Mouse (Mus musculus): ENCODE measurements around the gene Sh3bp4. TPM values are rescaled to one million over a fixed set of nuclear protein-coding genes. Genes with fewer than 3 reads are reported as not detected.

The Sh3bp4 gene
- polyA plus RNA-seq, 1 experiment from 2014 or later = 13.7 TPM

- H3K4me3 ChIP-seq (ENCODE audit: low read length) = no peak overlapping the region
- peaks cover 32% of the 10 kb centered on the region for H3K4me1 ChIP-seq (ENCODE audit: control insufficient read depth, insufficient read depth, low read depth, low read length)
- WGBS = 65% methylated on average over 5 of the region's 5 CpGs
- no peaks in the 10 kb centered on the region for H3K9me3 ChIP-seq (ENCODE audit: control insufficient read depth, low read length)
- no peak overlapping the region for H3K4me2 ChIP-seq (ENCODE audit: low read length)
- no peaks in the 10 kb centered on the region for H3K36me3 ChIP-seq (ENCODE audit: control insufficient read depth, insufficient read depth, low read length)
- ATAC-seq = no peak
- no peak overlapping the region for H3K27ac ChIP-seq (ENCODE audit: low read depth, low read length)
- H3K27me3 ChIP-seq (replicated peaks; ENCODE audit: control insufficient read depth, insufficient read depth, low read length) = no peaks in the 10 kb centered on the region
- no peak overlapping the region for H3K9ac ChIP-seq (ENCODE audit: low read depth, low read length)
These were observed 68.1 kb downstream of the Sh3bp4 start for GRCm38 (mm10) chr1:89138316-89138715.

- 90% methylated on average over 9 of the region's 9 CpGs for WGBS
- no peak overlapping the region for H3K4me3 ChIP-seq (ENCODE audit: low read length)
- H3K9me3 ChIP-seq (ENCODE audit: control insufficient read depth, low read length) = no peaks in the 10 kb centered on the region
- no peak overlapping the region for H3K27ac ChIP-seq (ENCODE audit: low read depth, low read length)
- no peaks in the 10 kb centered on the region for H3K27me3 ChIP-seq (replicated peaks; ENCODE audit: control insufficient read depth, insufficient read depth, low read length)
- ATAC-seq = no peak
- H3K36me3 ChIP-seq (ENCODE audit: control insufficient read depth, insufficient read depth, low read length) = peaks cover 16% of the 10 kb centered on the region
- no peak overlapping the region for H3K9ac ChIP-seq (ENCODE audit: low read depth, low read length)
- peaks cover 32% of the 10 kb centered on the region for H3K4me1 ChIP-seq (ENCODE audit: control insufficient read depth, insufficient read depth, low read depth, low read length)
- no peak overlapping the region for H3K4me2 ChIP-seq (ENCODE audit: low read length)
These were observed 69.9 kb downstream of the Sh3bp4 start for GRCm38 (mm10) chr1:89140113-89140512.

- Histone ChIP-seq H3K4me2 (ENCODE audit: low read length) (no peak overlapping the region), H3K36me3 (ENCODE audit: control insufficient read depth, insufficient read depth, low read length) (peaks cover 2% of the 10 kb centered on the region; the same call in 1 of the 2 replicates), H3K9me3 (ENCODE audit: control insufficient read depth, low read length) (no peaks in the 10 kb centered on the region), H3K27me3 (replicated peaks; ENCODE audit: control insufficient read depth, insufficient read depth, low read length) (no peaks in the 10 kb centered on the region), H3K9ac (ENCODE audit: low read depth, low read length) (no peak overlapping the region), H3K4me3 (ENCODE audit: low read length) (no peak overlapping the region), H3K27ac (ENCODE audit: low read depth, low read length) (no peak overlapping the region), H3K4me1 (ENCODE audit: control insufficient read depth, insufficient read depth, low read depth, low read length) (no peaks in the 10 kb centered on the region)
- WGBS = 82% methylated on average over 7 of the region's 7 CpGs
- ATAC-seq = no peak
These were observed 80.9 kb downstream of the Sh3bp4 start for GRCm38 (mm10) chr1:89151071-89151470.

GRCm38 (mm10) chr1:89152576-89152975 is 82.4 kb downstream of the Sh3bp4 start:
- no peak for ATAC-seq
- H3K27me3 ChIP-seq (replicated peaks; ENCODE audit: control insufficient read depth, insufficient read depth, low read length) = no peaks in the 10 kb centered on the region
- no peak overlapping the region for H3K4me3 ChIP-seq (ENCODE audit: low read length)
- peaks cover 2% of the 10 kb centered on the region; the same call in 1 of the 2 replicates for H3K36me3 ChIP-seq (ENCODE audit: control insufficient read depth, insufficient read depth, low read length)
- no peak overlapping the region for H3K27ac ChIP-seq (ENCODE audit: low read depth, low read length)
- H3K4me1 ChIP-seq (ENCODE audit: control insufficient read depth, insufficient read depth, low read depth, low read length) = no peaks in the 10 kb centered on the region
- no peaks in the 10 kb centered on the region for H3K9me3 ChIP-seq (ENCODE audit: control insufficient read depth, low read length)
- no peak overlapping the region for H3K9ac ChIP-seq (ENCODE audit: low read depth, low read length)
- WGBS = 62% methylated on average over 7 of the region's 7 CpGs
- no peak overlapping the region for H3K4me2 ChIP-seq (ENCODE audit: low read length)

- Histone ChIP-seq H3K4me3 (ENCODE audit: low read length) (no peak overlapping the region), H3K27ac (ENCODE audit: low read depth, low read length) (no peak overlapping the region), H3K27me3 (replicated peaks; ENCODE audit: control insufficient read depth, insufficient read depth, low read length) (no peaks in the 10 kb centered on the region), H3K4me2 (ENCODE audit: low read length) (no peak overlapping the region), H3K9ac (ENCODE audit: low read depth, low read length) (no peak overlapping the region), H3K36me3 (ENCODE audit: control insufficient read depth, insufficient read depth, low read length) (peaks cover 2% of the 10 kb centered on the region; the same call in 1 of the 2 replicates), H3K9me3 (ENCODE audit: control insufficient read depth, low read length) (no peaks in the 10 kb centered on the region), H3K4me1 (ENCODE audit: control insufficient read depth, insufficient read depth, low read depth, low read length) (no peaks in the 10 kb centered on the region)
- 97% methylated on average over 6 of the region's 6 CpGs for WGBS
- ATAC-seq = no peak
These were observed 83.0 kb downstream of the Sh3bp4 start for GRCm38 (mm10) chr1:89153203-89153602.

- Histone ChIP-seq H3K4me1 (ENCODE audit: control insufficient read depth, insufficient read depth, low read depth, low read length) (no peaks in the 10 kb centered on the region), H3K9ac (ENCODE audit: low read depth, low read length) (no peak overlapping the region), H3K27ac (ENCODE audit: low read depth, low read length) (no peak overlapping the region), H3K36me3 (ENCODE audit: control insufficient read depth, insufficient read depth, low read length) (no peaks in the 10 kb centered on the region), H3K27me3 (replicated peaks; ENCODE audit: control insufficient read depth, insufficient read depth, low read length) (no peaks in the 10 kb centered on the region), H3K9me3 (ENCODE audit: control insufficient read depth, low read length) (no peaks in the 10 kb centered on the region), H3K4me2 (ENCODE audit: low read length) (no peak overlapping the region), H3K4me3 (ENCODE audit: low read length) (no peak overlapping the region)
- no peak for ATAC-seq
- 92% methylated on average over 6 of the region's 6 CpGs for WGBS
These were observed 93.3 kb downstream of the Sh3bp4 start for GRCm38 (mm10) chr1:89163483-89163882.

- no peak overlapping the region for H3K9ac ChIP-seq (ENCODE audit: low read depth, low read length)
- H3K36me3 ChIP-seq (ENCODE audit: control insufficient read depth, insufficient read depth, low read length) = no peaks in the 10 kb centered on the region
- no peak overlapping the region for H3K4me3 ChIP-seq (ENCODE audit: low read length)
- H3K4me1 ChIP-seq (ENCODE audit: control insufficient read depth, insufficient read depth, low read depth, low read length) = no peaks in the 10 kb centered on the region
- 85% methylated on average over 5 of the region's 5 CpGs for WGBS
- no peaks in the 10 kb centered on the region for H3K9me3 ChIP-seq (ENCODE audit: control insufficient read depth, low read length)
- no peak for ATAC-seq
- no peak overlapping the region for H3K4me2 ChIP-seq (ENCODE audit: low read length)
- H3K27me3 ChIP-seq (replicated peaks; ENCODE audit: control insufficient read depth, insufficient read depth, low read length) = no peaks in the 10 kb centered on the region
- no peak overlapping the region for H3K27ac ChIP-seq (ENCODE audit: low read depth, low read length)
These were observed 94.1 kb downstream of the Sh3bp4 start for GRCm38 (mm10) chr1:89164281-89164680.

GRCm38 (mm10) chr1:89164685-89165084 is 94.5 kb downstream of the Sh3bp4 start:
- WGBS = 58% methylated on average over 7 of the region's 7 CpGs
- Histone ChIP-seq H3K36me3 (ENCODE audit: control insufficient read depth, insufficient read depth, low read length) (no peaks in the 10 kb centered on the region), H3K4me3 (ENCODE audit: low read length) (no peak overlapping the region), H3K4me2 (ENCODE audit: low read length) (no peak overlapping the region), H3K27me3 (replicated peaks; ENCODE audit: control insufficient read depth, insufficient read depth, low read length) (no peaks in the 10 kb centered on the region), H3K9me3 (ENCODE audit: control insufficient read depth, low read length) (no peaks in the 10 kb centered on the region), H3K9ac (ENCODE audit: low read depth, low read length) (no peak overlapping the region), H3K4me1 (ENCODE audit: control insufficient read depth, insufficient read depth, low read depth, low read length) (no peaks in the 10 kb centered on the region), H3K27ac (ENCODE audit: low read depth, low read length) (no peak overlapping the region)
- 0 out of 2 replicates have a peak, but pooled peaks have one; percentile 30 for ATAC-seq

GRCm38 (mm10) chr1:89166814-89167249 is 96.6 kb downstream of the Sh3bp4 start:
- no peak overlapping the region for H3K4me2 ChIP-seq (ENCODE audit: low read length)
- no peak overlapping the region for H3K27ac ChIP-seq (ENCODE audit: low read depth, low read length)
- no peaks in the 10 kb centered on the region for H3K36me3 ChIP-seq (ENCODE audit: control insufficient read depth, insufficient read depth, low read length)
- H3K9ac ChIP-seq (ENCODE audit: low read depth, low read length) = no peak overlapping the region
- no peaks in the 10 kb centered on the region for H3K9me3 ChIP-seq (ENCODE audit: control insufficient read depth, low read length)
- no peaks in the 10 kb centered on the region for H3K27me3 ChIP-seq (replicated peaks; ENCODE audit: control insufficient read depth, insufficient read depth, low read length)
- no peak overlapping the region for H3K4me3 ChIP-seq (ENCODE audit: low read length)
- no peaks in the 10 kb centered on the region for H3K4me1 ChIP-seq (ENCODE audit: control insufficient read depth, insufficient read depth, low read depth, low read length)
- no peak for ATAC-seq
- 59% methylated on average over 9 of the region's 9 CpGs for WGBS

GRCm38 (mm10) chr1:89171275-89171767 is 101.1 kb downstream of the Sh3bp4 start:
- WGBS = 56% methylated on average over 8 of the region's 8 CpGs
- Histone ChIP-seq H3K36me3 (ENCODE audit: control insufficient read depth, insufficient read depth, low read length) (no peaks in the 10 kb centered on the region), H3K27me3 (replicated peaks; ENCODE audit: control insufficient read depth, insufficient read depth, low read length) (no peaks in the 10 kb centered on the region), H3K9me3 (ENCODE audit: control insufficient read depth, low read length) (no peaks in the 10 kb centered on the region), H3K4me3 (ENCODE audit: low read length) (no peak overlapping the region), H3K27ac (ENCODE audit: low read depth, low read length) (no peak overlapping the region; the same call in 1 of the 2 replicates), H3K4me1 (ENCODE audit: control insufficient read depth, insufficient read depth, low read depth, low read length) (no peaks in the 10 kb centered on the region), H3K4me2 (ENCODE audit: low read length) (no peak overlapping the region), H3K9ac (ENCODE audit: low read depth, low read length) (no peak overlapping the region)
- peak; percentile 70 for ATAC-seq
